Mouse (Mus musculus): ENCODE measurements around the gene Spaca4. TPM values are rescaled to one million over a fixed set of nuclear protein-coding genes. Genes with fewer than 3 reads are reported as not detected.
A peak's percentile ranks its signal among the peaks of the same experiment; 100 is the strongest.

Gene Spaca4
- polyA plus RNA-seq, 1 experiment from 2014 or later: 0.24 TPM

GRCm38 (mm10) chr7:45748110-45748509, 22.5 kb upstream of the Spaca4 start:
- no peaks in the 10 kb centered on the region for H3K9me3 ChIP-seq (replicated peaks)
- no peak overlapping the region for H3K4me2 ChIP-seq (replicated peaks)
- H3K36me3 ChIP-seq: no peaks in the 10 kb centered on the region
- WGBS: 71% methylated on average over 7 of the region's 7 CpGs
- H3K27ac ChIP-seq (replicated peaks): no peak overlapping the region
- H3K4me3 ChIP-seq (replicated peaks): no peak overlapping the region
- H3K27me3 ChIP-seq: no peaks in the 10 kb centered on the region
- H3K4me1 ChIP-seq: peaks cover 4% of the 10 kb centered on the region
- no peak overlapping the region for H3K9ac ChIP-seq
- ATAC-seq (ENCODE audit: insufficient number of reproducible peaks, low FRiP score, low TSS enrichment, low read depth): no peak

- H3K36me3 ChIP-seq: no peaks in the 10 kb centered on the region
- H3K27me3 ChIP-seq: no peaks in the 10 kb centered on the region
- ATAC-seq (ENCODE audit: insufficient number of reproducible peaks, low FRiP score, low TSS enrichment, low read depth): no peak
- no peak overlapping the region for H3K4me3 ChIP-seq (replicated peaks)
- WGBS: 90% methylated on average over 5 of the region's 5 CpGs
- H3K27ac ChIP-seq (replicated peaks): no peak overlapping the region
- no peak overlapping the region for H3K4me2 ChIP-seq (replicated peaks)
- no peaks in the 10 kb centered on the region for H3K9me3 ChIP-seq (replicated peaks)
- no peak overlapping the region for H3K9ac ChIP-seq
- H3K4me1 ChIP-seq: peaks cover 6% of the 10 kb centered on the region
Measured at GRCm38 (mm10) chr7:45747450-45747849, 21.8 kb upstream of the Spaca4 start.

GRCm38 (mm10) chr7:45746518-45746917, 20.9 kb upstream of the Spaca4 start:
- Histone ChIP-seq H3K27me3 (no peaks in the 10 kb centered on the region), H3K4me2 (replicated peaks) (no peak overlapping the region), H3K9me3 (replicated peaks) (no peaks in the 10 kb centered on the region), H3K36me3 (no peaks in the 10 kb centered on the region), H3K4me1 (peaks cover 9% of the 10 kb centered on the region), H3K4me3 (replicated peaks) (no peak overlapping the region), H3K9ac (no peak overlapping the region), H3K27ac (replicated peaks) (no peak overlapping the region)
- WGBS: 61% methylated on average over 6 of the region's 6 CpGs
- no peak for ATAC-seq (ENCODE audit: insufficient number of reproducible peaks, low FRiP score, low TSS enrichment, low read depth)

GRCm38 (mm10) chr7:45744387-45744786, 18.8 kb upstream of the Spaca4 start:
- Histone ChIP-seq H3K9me3 (replicated peaks) (no peaks in the 10 kb centered on the region), H3K27me3 (no peaks in the 10 kb centered on the region), H3K4me2 (replicated peaks) (no peak overlapping the region), H3K36me3 (no peaks in the 10 kb centered on the region), H3K9ac (no peak overlapping the region), H3K27ac (replicated peaks) (no peak overlapping the region), H3K4me3 (replicated peaks) (no peak overlapping the region), H3K4me1 (0 out of 2 replicates have a peak, but pooled peaks cover 5% of the 10 kb centered on the region)
- 22% methylated on average over 2 of the region's 2 CpGs for WGBS
- ATAC-seq (ENCODE audit: insufficient number of reproducible peaks, low FRiP score, low TSS enrichment, low read depth): no peak

DNA sequence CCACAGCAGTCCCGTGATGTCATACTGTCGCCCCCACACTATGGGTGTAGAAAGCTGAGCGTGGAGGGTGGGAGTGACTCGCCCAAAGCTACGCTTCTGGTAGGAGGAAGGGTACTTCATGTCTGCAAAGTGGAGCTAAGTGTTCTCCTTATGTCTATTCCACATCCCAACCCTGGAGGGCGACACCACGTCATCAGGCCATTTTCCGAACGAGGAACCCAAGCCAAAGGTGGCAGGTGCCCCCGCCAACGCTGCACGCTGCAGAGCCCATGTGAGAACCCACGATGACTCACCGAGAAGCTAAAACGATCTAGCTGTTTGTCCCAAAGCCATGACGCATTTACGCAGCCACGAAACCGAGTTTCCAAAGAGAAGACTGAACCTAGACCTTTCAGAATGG, 16.7 kb upstream of the Spaca4 start:
- Histone ChIP-seq H3K27ac (replicated peaks) (no peak overlapping the region), H3K9me3 (replicated peaks) (no peaks in the 10 kb centered on the region), H3K4me1 (0 out of 2 replicates have a peak, but pooled peaks cover 5% of the 10 kb centered on the region), H3K9ac (no peak overlapping the region), H3K4me2 (replicated peaks) (peak overlapping the region; percentile 43), H3K4me3 (replicated peaks) (peak overlapping the region; percentile 32), H3K27me3 (no peaks in the 10 kb centered on the region), H3K36me3 (no peaks in the 10 kb centered on the region)
- WGBS: 23% methylated on average over 19 of the region's 19 CpGs
- 0 out of 2 replicates have a peak, but pooled peaks have one; percentile 8 for ATAC-seq (ENCODE audit: insufficient number of reproducible peaks, low FRiP score, low TSS enrichment, low read depth)

DNA sequence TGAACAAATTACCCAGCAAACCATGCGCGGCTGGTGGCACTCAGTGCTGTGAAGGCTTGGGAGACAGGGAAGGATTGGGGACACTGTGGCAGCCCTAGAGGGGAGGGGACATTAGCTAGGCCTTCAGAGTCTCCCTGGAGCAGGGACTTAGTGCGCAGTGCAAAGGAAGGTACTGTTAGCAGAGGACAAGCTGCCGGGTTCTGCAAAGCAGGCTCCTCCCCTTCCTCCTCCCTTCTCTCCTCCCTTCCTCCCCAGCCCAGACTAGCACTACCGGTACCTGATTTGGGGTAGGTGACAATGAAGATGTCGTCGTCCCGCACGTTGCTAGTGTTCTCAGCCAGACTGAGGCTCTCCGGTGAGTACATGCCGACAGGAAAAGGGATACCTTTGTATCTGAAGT, 16.2 kb upstream of the Spaca4 start:
- Histone ChIP-seq H3K4me3 (replicated peaks) (peak overlapping the region; percentile 32), H3K9ac (no peak overlapping the region), H3K4me1 (0 out of 2 replicates have a peak, but pooled peaks cover 5% of the 10 kb centered on the region), H3K4me2 (replicated peaks) (peak overlapping the region; percentile 43), H3K36me3 (no peaks in the 10 kb centered on the region), H3K27me3 (no peaks in the 10 kb centered on the region), H3K9me3 (replicated peaks) (no peaks in the 10 kb centered on the region), H3K27ac (replicated peaks) (no peak overlapping the region)
- WGBS: 27% methylated on average over 11 of the region's 11 CpGs
- ATAC-seq (ENCODE audit: insufficient number of reproducible peaks, low FRiP score, low TSS enrichment, low read depth): peak; percentile 25; the same call in 1 of the 2 replicates

DNA sequence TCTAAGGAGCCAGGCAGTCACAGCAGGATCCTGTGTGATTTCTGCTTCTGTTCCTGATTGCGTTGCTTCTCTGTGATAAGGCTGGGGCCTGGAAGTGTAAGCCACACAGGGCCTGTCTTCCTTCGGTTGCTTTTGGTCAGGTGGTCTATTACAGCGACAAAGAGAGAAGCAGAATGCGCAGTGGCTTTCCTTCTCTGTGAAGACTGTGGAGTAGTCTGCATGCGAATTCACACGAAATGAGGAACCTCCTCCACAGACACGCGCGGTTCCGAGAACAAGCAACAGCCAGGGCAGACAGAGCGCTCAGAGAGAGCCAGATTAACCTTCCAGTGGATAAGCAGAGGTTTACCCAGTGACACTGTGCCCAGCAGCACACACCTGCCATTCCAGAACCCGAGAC, 15.7 kb upstream of the Spaca4 start:
- Histone ChIP-seq H3K9me3 (replicated peaks) (no peaks in the 10 kb centered on the region), H3K4me2 (replicated peaks) (no peak overlapping the region; the same call in 1 of the 2 replicates), H3K27ac (replicated peaks) (no peak overlapping the region), H3K4me1 (0 out of 2 replicates have a peak, but pooled peaks cover 5% of the 10 kb centered on the region), H3K36me3 (no peaks in the 10 kb centered on the region), H3K9ac (no peak overlapping the region), H3K4me3 (replicated peaks) (no peak overlapping the region), H3K27me3 (no peaks in the 10 kb centered on the region)
- 84% methylated on average over 12 of the region's 12 CpGs for WGBS
- no peak for ATAC-seq (ENCODE audit: insufficient number of reproducible peaks, low FRiP score, low TSS enrichment, low read depth)

- no peaks in the 10 kb centered on the region for H3K9me3 ChIP-seq (replicated peaks)
- H3K4me3 ChIP-seq (replicated peaks): no peak overlapping the region
- H3K36me3 ChIP-seq: no peaks in the 10 kb centered on the region
- no peak overlapping the region for H3K4me2 ChIP-seq (replicated peaks)
- H3K27ac ChIP-seq (replicated peaks): no peak overlapping the region
- 0 out of 2 replicates have a peak, but pooled peaks cover 5% of the 10 kb centered on the region for H3K4me1 ChIP-seq
- no peak for ATAC-seq (ENCODE audit: insufficient number of reproducible peaks, low FRiP score, low TSS enrichment, low read depth)
- no peaks in the 10 kb centered on the region for H3K27me3 ChIP-seq
- H3K9ac ChIP-seq: no peak overlapping the region
- WGBS: 55% methylated on average over 10 of the region's 10 CpGs
Measured at GRCm38 (mm10) chr7:45739820-45740219, 14.2 kb upstream of the Spaca4 start.

- Histone ChIP-seq H3K36me3 (no peaks in the 10 kb centered on the region), H3K4me1 (0 out of 2 replicates have a peak, but pooled peaks cover 5% of the 10 kb centered on the region), H3K27ac (replicated peaks) (no peak overlapping the region), H3K9ac (no peak overlapping the region), H3K27me3 (no peaks in the 10 kb centered on the region), H3K4me2 (replicated peaks) (no peak overlapping the region), H3K4me3 (replicated peaks) (no peak overlapping the region), H3K9me3 (replicated peaks) (no peaks in the 10 kb centered on the region)
- 6% methylated on average over 9 of the region's 9 CpGs for WGBS
- peak; percentile 61; the same call in 1 of the 2 replicates for ATAC-seq (ENCODE audit: insufficient number of reproducible peaks, low FRiP score, low TSS enrichment, low read depth)
Measured at GRCm38 (mm10) chr7:45739162-45739763, 13.7 kb upstream of the Spaca4 start.

GRCm38 (mm10) chr7:45733477-45733876, 7.9 kb upstream of the Spaca4 start:
- Histone ChIP-seq H3K36me3 (0 out of 2 replicates have a peak, but pooled peaks cover 4% of the 10 kb centered on the region), H3K4me2 (replicated peaks) (no peak overlapping the region), H3K27me3 (no peaks in the 10 kb centered on the region), H3K9ac (no peak overlapping the region), H3K27ac (replicated peaks) (no peak overlapping the region), H3K4me1 (peaks cover 13% of the 10 kb centered on the region), H3K9me3 (replicated peaks) (no peaks in the 10 kb centered on the region), H3K4me3 (replicated peaks) (no peak overlapping the region)
- no peak for ATAC-seq (ENCODE audit: insufficient number of reproducible peaks, low FRiP score, low TSS enrichment, low read depth)
- 75% methylated on average over 5 of the region's 5 CpGs for WGBS

- WGBS: 16% methylated on average over 16 of the region's 16 CpGs
- no peaks in the 10 kb centered on the region for H3K9me3 ChIP-seq (replicated peaks)
- peaks cover 13% of the 10 kb centered on the region for H3K4me1 ChIP-seq
- H3K4me3 ChIP-seq (replicated peaks): no peak overlapping the region
- peak overlapping the region; percentile 25; the same call in 1 of the 2 replicates for H3K27ac ChIP-seq (replicated peaks)
- peaks cover 22% of the 10 kb centered on the region for H3K36me3 ChIP-seq
- no peaks in the 10 kb centered on the region for H3K27me3 ChIP-seq
- ATAC-seq (ENCODE audit: insufficient number of reproducible peaks, low FRiP score, low TSS enrichment, low read depth): no peak
- H3K4me2 ChIP-seq (replicated peaks): no peak overlapping the region
- H3K9ac ChIP-seq: no peak overlapping the region
Measured at GRCm38 (mm10) chr7:45730727-45731431, 5.3 kb upstream of the Spaca4 start.
